Mouse (Mus musculus): Measurements from ENCODE around the gene Jmy.

DNA sequence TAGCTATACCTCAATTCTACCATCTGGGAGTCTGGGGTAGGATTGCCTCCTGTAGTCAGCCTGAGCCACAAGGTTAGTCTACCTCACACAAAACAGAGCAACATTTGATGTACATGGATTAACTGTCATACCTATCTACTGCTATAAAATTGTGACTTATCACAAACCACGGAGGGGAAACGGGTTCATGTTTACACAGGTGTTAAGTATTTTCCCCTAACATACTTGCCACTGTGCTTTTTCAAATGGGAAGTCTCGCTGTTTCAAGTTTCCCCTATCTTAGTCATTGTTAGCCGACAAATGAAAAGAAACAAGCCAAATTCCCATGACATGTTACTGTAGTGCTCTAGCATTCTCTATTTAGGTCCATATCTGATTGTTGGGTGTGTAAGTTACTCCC, 2.1 kb upstream of the Jmy start:
- no peak for TF ChIP-seq CTCF (conservative IDR thresholded peaks at IDR 0.05; ENCODE audit: low read length)
- no peak for TF ChIP-seq POU5F1 (IDR thresholded peaks at IDR 0.05; ENCODE audit: borderline replicate concordance, low read length)
